ENCODE assay signal across 8 mouse cellular contexts in the genomic region with DNA sequence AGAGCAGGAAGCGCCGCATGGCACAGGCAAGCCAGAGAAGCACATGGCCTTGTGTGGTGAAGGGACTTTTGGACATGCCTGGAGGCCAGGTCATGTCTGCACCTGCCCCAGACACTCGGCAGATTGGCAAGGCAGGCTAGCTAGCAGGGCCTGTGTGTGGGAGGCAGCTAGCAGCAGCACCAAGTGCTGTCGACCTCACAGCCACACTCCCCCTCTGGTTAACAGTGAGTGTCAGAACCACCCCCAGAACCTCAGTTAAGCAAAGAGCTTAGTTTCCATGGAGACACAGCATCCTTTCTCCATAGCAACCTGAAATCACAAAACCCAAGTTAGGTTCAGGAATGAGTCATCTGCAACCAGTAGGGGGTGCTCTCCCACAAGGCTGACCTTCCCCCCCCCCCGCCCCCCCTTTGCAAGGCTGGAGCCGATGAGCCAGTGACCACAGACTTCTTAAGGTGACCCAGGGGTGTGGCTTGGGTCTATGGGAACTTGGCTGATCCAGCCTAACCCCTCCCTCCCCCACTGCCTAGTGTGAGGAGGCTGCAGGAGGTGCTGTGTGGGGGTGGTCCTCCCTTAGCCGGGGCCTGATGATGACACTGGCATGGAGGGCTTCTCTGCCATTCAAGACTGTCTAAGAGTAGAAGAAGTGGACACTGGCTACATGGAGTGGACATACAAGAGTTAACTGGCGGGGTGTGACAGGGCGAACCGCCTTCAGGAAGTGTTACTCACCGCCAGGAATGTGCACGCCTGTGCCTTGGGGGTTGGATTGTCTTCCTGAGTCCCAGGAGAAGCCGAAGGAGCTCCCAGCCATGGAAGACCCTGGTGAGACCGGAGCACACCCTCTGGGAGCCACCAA. TPM values are rescaled to one million over a fixed set of nuclear protein-coding genes. Genes with fewer than 3 reads are reported as not detected.
DNase-seq lines count a peak whose midpoint lies in the region; ATAC-seq and TF ChIP-seq lines count a peak whose summit lies in the region.

A gene (plus strand): TSS at position 435 of the 859 bp plus-strand sequence.

- H3K4me3 ChIP-seq in megakaryocyte, embryonic 14.5 days (replicated peaks) = peak within 1 kb of the TSS; percentile 40
- H3K4me3 ChIP-seq in heart, embryonic 14.5 days (ENCODE audit: control insufficient read depth in 1 of 2, insufficient read depth in 1 of 2, low read depth in 1 of 2, low read length in 2 of 2) = peak within 1 kb of the TSS; percentile 18 to 33
- peak within 1 kb of the TSS; percentile 22 for H3K4me3 ChIP-seq in kidney, postnatal 0 days (replicated peaks; ENCODE audit: low read depth, low read length)
- H3K4me3 ChIP-seq in liver, embryonic 12.5 days = peak within 1 kb of the TSS; percentile 12; the same call in 1 of the 2 replicates
- peak within 1 kb of the TSS; percentile 9 for H3K4me3 ChIP-seq in neural tube, embryonic 13.5 days

- peaks cover 49% of the 10 kb centered on the region for H3K36me3 ChIP-seq in megakaryocyte, embryonic 14.5 days (replicated peaks; ENCODE audit: low read length)
- peaks cover 45% of the 10 kb centered on the region for H3K36me3 ChIP-seq in heart, embryonic 14.5 days (ENCODE audit: control insufficient read depth, insufficient read depth, low read length)
- 0 out of 2 replicates have a peak, but pooled peaks cover 22% of the 10 kb centered on the region for H3K36me3 ChIP-seq in kidney, postnatal 0 days (ENCODE audit: insufficient read depth, low read length)
- H3K36me3 ChIP-seq in liver, embryonic 12.5 days = peaks cover 45% of the 10 kb centered on the region
- H3K36me3 ChIP-seq in neural tube, embryonic 13.5 days = peaks cover 48% of the 10 kb centered on the region

- WGBS in heart, embryonic 14.5 days = 16% methylated on average over 14 of the region's 14 CpGs
- 12% methylated on average over 14 of the region's 14 CpGs for WGBS in kidney, postnatal 0 days
- WGBS in liver, embryonic 12.5 days (ENCODE audit: insufficient replicate concordance) = 27% methylated on average over 14 of the region's 14 CpGs
- WGBS in neural tube, embryonic 13.5 days = 19% methylated on average over 14 of the region's 14 CpGs

- H3K27ac ChIP-seq in heart, embryonic 14.5 days (replicated peaks in 1 of 2; ENCODE audit: control insufficient read depth in 1 of 2, insufficient read depth in 1 of 2, low read depth in 2 of 2, low read length in 2 of 2) = peak within 1 kb of the TSS; percentile 17 to 53; a peak in 2 of 4 replicates
- H3K27ac ChIP-seq in kidney, postnatal 0 days = no peak within 1 kb of the TSS; the same call in 1 of the 2 replicates
- no peak within 1 kb of the TSS for H3K27ac ChIP-seq in liver, embryonic 12.5 days
- no peak within 1 kb of the TSS for H3K27ac ChIP-seq in neural tube, embryonic 13.5 days (replicated peaks)

- TF ChIP-seq CTCF in kidney, postnatal 0 days (IDR thresholded peaks at IDR 0.05; ENCODE audit: low read depth) = peak; percentile 75

- H3K27me3 ChIP-seq in megakaryocyte, embryonic 14.5 days (replicated peaks) = peaks cover 42% of the 10 kb centered on the region
- H3K27me3 ChIP-seq in heart, embryonic 14.5 days (ENCODE audit: control insufficient read depth, insufficient read depth, low read length) = peaks cover 12% of the 10 kb centered on the region; the same call in 1 of the 2 replicates
- H3K27me3 ChIP-seq in kidney, postnatal 0 days (ENCODE audit: insufficient read depth, low read length) = no peaks in the 10 kb centered on the region
- H3K27me3 ChIP-seq in liver, embryonic 12.5 days (replicated peaks) = peaks cover 48% of the 10 kb centered on the region
- H3K27me3 ChIP-seq in neural tube, embryonic 13.5 days = peaks cover 59% of the 10 kb centered on the region

- peaks cover 45% of the 10 kb centered on the region for H3K4me1 ChIP-seq in megakaryocyte, embryonic 14.5 days
- peaks cover 17 to 30% of the 10 kb centered on the region in 2 experiments for H3K4me1 ChIP-seq in heart, embryonic 14.5 days (ENCODE audit: control insufficient read depth in 2 of 2, insufficient read depth in 2 of 2, low read length in 2 of 2)
- peaks cover 16% of the 10 kb centered on the region for H3K4me1 ChIP-seq in kidney, postnatal 0 days (replicated peaks; ENCODE audit: insufficient read depth, low read length)
- peaks cover 19% of the 10 kb centered on the region for H3K4me1 ChIP-seq in liver, embryonic 12.5 days
- peaks cover 18% of the 10 kb centered on the region for H3K4me1 ChIP-seq in neural tube, embryonic 13.5 days (replicated peaks)

- H3K4me2 ChIP-seq in heart, embryonic 14.5 days (ENCODE audit: low read length) = peak within 1 kb of the TSS; percentile 69
- H3K4me2 ChIP-seq in kidney, postnatal 0 days (ENCODE audit: low read length) = peak within 1 kb of the TSS; percentile 54
- H3K4me2 ChIP-seq in liver, embryonic 12.5 days = peak within 1 kb of the TSS; percentile 40
- peak within 1 kb of the TSS; percentile 15 for H3K4me2 ChIP-seq in neural tube, embryonic 13.5 days

- H3K9me3 ChIP-seq in megakaryocyte, embryonic 14.5 days = no peaks in the 10 kb centered on the region
- H3K9me3 ChIP-seq in heart, embryonic 14.5 days (ENCODE audit: control insufficient read depth, low read length) = no peaks in the 10 kb centered on the region
- H3K9me3 ChIP-seq in kidney, postnatal 0 days (replicated peaks; ENCODE audit: low read length) = no peaks in the 10 kb centered on the region
- no peaks in the 10 kb centered on the region for H3K9me3 ChIP-seq in liver, embryonic 12.5 days (replicated peaks)
- H3K9me3 ChIP-seq in neural tube, embryonic 13.5 days = no peaks in the 10 kb centered on the region

- H3K9ac ChIP-seq in heart, embryonic 14.5 days (ENCODE audit: low read length) = peak within 1 kb of the TSS; percentile 61
- H3K9ac ChIP-seq in kidney, postnatal 0 days (ENCODE audit: low read depth, low read length) = peak within 1 kb of the TSS; percentile 35; the same call in 1 of the 2 replicates
- H3K9ac ChIP-seq in liver, embryonic 12.5 days = no peak within 1 kb of the TSS
- H3K9ac ChIP-seq in neural tube, embryonic 13.5 days = 0 out of 2 replicates have a peak within 1 kb of the TSS, but pooled peaks have one; percentile 6

- no peak for ATAC-seq in megakaryocyte, adult 5-6 weeks (ENCODE audit: poor library complexity, severe bottlenecking)
- ATAC-seq in heart, embryonic 14.5 days (ENCODE audit: insufficient number of reproducible peaks, insufficient read depth, low FRiP score, low read depth) = 0 out of 2 replicates have a peak, but pooled peaks have one; percentile 6
- ATAC-seq in kidney, postnatal 0 days (replicated peaks; ENCODE audit: low FRiP score, low read depth) = peak; percentile 62
- no peak for ATAC-seq in liver, embryonic 12.5 days
- 0 out of 2 replicates have a peak, but pooled peaks have one; percentile 8 for ATAC-seq in neural tube, embryonic 13.5 days (ENCODE audit: low read depth)

- DNase-seq in embryo, embryonic 11 days = peak; percentile 71
- peak; percentile 81 for DNase-seq in kidney, postnatal 0 days (ENCODE audit: low spot score)
- DNase-seq in thymus, postnatal 4 days = no peak

RNA-seq across cellular contexts. Expression of the gene that starts here (rescaled TPM):
- polyA plus RNA-seq in megakaryocyte, embryonic 14.5 days (2012; ENCODE audit: insufficient read depth, low replicate concordance) = 0.47 TPM in 1 of 2 replicates, not detected in the other
- 0.30 and 0.65 TPM in 2 replicates for total RNA-seq in megakaryocyte, adult 5-6 weeks (2015)
- total RNA-seq in megakaryocyte, adult 5-6 weeks (2017) = 0.15 and 0.98 TPM in 2 replicates
- 1.9 and 2.7 TPM in 2 replicates for polyA plus RNA-seq in heart, embryonic 14.5 days (2014; fragmentation: Nextera tagmentation; extraction: Ambion mirVana)
- 2.8 and 3.2 TPM in 2 replicates for polyA plus RNA-seq in kidney, postnatal 0 days (2015; fragmentation: Nextera tagmentation; extraction: Ambion mirVana)
- polyA plus RNA-seq in liver, embryonic 12.5 days (2016; fragmentation: Nextera tagmentation; extraction: Ambion mirVana) = 0.50 and 0.92 TPM in 2 replicates
- polyA plus RNA-seq in neural tube, embryonic 13.5 days (2015; fragmentation: Nextera tagmentation; extraction: Ambion mirVana) = 1.4 TPM in 2 replicates

Comparison
In these comparisons a context has a peak if more than half of its experiments do, and no peak if none do; other contexts are left out.
1. ATAC-seq: peak in heart, embryonic 14.5 days (single experiment), kidney, postnatal 0 days (single experiment) and neural tube, embryonic 13.5 days (single experiment); none in megakaryocyte, adult 5-6 weeks (single experiment) and liver, embryonic 12.5 days (single experiment).
2. H3K27ac ChIP-seq: peak in heart, embryonic 14.5 days (2 of 2); none in kidney, postnatal 0 days (single experiment), liver, embryonic 12.5 days (single experiment) and neural tube, embryonic 13.5 days (single experiment).
3. H3K4me2 ChIP-seq: peak in every context shown above with its lines; median percentile 69 in heart, embryonic 14.5 days; 54 in kidney, postnatal 0 days; 40 in liver, embryonic 12.5 days; 15 in neural tube, embryonic 13.5 days.
4. Peak in every context shown above with its lines, with median percentiles within 50 percentile points of each other: H3K4me3 ChIP-seq.